Mouse (Mus musculus) heart, adult 2 months (tissue): Measurements from ENCODE around the gene Iqschfp.

Experiments
- CTCF ChIP-seq: fragments of 200-600 bp; IDR thresholded peaks from 2 replicates; pipeline ENCODE4 v1.8.1; 2022; ENCODE audit warnings: antibody characterized with exemption, mild to moderate bottlenecking, moderate library complexity
- EP300 ChIP-seq: fragments of 200-500 bp; IDR thresholded peaks from 2 replicates; pipeline ENCODE4 v1.6.1; 2011; ENCODE audit warnings: low read depth, low read length, control low read depth; ENCODE audit not compliant: insufficient read depth
- POLR2A ChIP-seq: fragments of 200-500 bp; IDR thresholded peaks from 2 replicates; pipeline ENCODE4 v1.6.1; 2011; ENCODE audit warnings: mild to moderate bottlenecking, low read depth, low read length, control low read depth; ENCODE audit not compliant: insufficient read depth

- TF ChIP-seq EP300 (no peak), CTCF (no peak), POLR2A (no peak)
These were observed 520.2 kb downstream of the Iqschfp start for GRCm38 (mm10) chr3:68412262-68412661.
